Mouse (Mus musculus): ENCODE data around the gene Vps8.

DNA sequence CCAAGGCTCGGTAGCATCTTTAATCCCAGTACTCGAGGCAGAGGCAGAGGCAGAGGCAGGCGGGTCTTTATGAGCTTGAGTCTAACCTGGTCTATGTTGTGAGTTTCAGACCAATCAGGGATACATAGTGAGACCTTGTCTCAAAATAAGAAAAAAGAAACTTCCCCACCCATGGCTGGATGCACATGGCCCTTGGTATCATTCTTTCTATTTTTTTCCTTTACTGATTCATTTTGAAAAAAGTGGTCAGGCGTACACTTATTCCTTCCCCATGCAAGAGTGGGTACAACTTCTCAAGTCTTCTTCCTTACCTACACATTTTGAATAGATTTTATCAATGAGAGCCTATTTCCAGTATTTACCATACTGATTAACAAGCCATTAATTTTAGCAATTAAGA is 187.6 kb downstream of the Vps8 start:
- no peak for TF ChIP-seq CTCF (IDR thresholded peaks at IDR 0.05; ENCODE audit: borderline replicate concordance, insufficient read depth, low read length)
- TF ChIP-seq POLR2A (IDR thresholded peaks at IDR 0.05; ENCODE audit: low read depth, low read length): no peak
